Mouse (Mus musculus): Measurements from ENCODE around the gene Scamp2. TPM values are rescaled to one million over a fixed set of nuclear protein-coding genes. Genes with fewer than 3 reads are reported as not detected.

Scamp2 gene
- polyA plus RNA-seq, 1 experiment from 2014 or later, result 45.0 TPM

DNA sequence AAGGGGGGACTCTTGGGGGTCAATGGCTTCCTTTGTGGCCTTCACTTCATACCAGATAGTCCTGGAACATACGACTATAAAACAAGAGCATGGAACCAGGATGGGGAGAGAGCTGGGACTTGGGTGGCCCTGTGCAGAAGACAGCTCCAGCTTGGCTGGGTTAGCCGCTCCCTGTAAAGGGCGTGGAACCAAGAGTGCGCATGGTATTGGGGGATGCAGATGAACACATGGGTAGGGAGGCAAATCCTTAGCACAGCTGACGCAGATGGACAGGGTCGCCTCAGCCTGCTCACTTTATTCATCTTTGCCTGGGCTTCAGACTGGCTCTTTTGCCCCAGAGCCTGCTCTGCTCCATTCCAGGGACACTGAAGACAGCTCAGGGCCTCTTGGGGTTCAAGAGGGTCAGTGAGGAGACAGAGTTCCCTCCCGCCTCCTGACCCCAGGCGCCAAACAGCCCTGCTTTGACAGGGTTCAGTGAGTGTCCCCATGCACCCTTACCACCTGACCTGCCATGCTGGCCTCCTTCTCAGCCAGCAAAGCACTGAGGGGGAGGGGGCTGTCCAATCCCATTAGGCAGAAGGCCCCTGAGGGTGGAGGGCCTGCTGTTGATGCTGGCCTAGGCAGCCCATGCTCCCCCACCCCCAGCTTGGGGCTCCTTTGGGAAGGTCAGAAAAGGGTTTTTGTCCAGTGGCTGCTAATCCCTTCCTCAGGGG is 38.3 kb downstream of the Scamp2 start:
- 38% methylated on average over 8 of the region's 8 CpGs for WGBS
- no peak overlapping the region for H3K27ac ChIP-seq
- ATAC-seq (ENCODE audit: low FRiP score), result no peak

DNA sequence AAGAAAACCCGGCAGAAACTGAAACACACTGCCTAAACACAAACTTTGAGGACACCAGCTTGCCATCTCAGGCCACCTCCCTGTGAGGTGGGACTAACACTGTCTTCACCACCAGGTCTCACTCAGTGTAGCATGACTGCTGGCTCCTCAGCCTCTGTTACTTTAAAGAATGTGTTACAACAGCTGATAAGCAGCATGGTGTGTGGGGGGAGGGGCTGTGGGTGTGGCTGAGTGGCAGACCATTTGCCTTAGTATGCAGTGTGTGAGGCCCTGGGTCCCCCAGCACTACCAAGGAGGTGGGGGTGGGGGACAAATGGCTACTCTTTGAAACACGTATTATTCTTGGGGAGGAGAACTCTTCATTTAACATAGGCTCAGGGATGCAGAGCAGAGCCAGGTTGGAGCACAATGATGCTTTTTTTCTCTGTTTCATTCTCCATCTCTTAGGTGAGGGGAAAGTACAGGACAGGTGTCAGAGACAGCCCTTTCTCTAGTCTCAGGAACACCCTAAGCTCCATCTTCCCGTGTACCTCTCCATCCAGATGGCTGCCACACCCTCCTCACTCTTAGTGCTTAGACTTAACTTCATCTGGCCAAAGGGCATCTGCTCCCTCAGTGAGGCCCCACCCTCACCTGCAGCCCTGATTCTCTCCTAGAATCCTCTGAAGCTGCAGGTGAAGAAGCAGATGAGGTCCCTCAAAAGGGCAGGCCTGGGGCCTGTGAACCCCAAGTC is 40.0 kb downstream of the Scamp2 start:
- Histone ChIP-seq H3K4me1 (replicated peaks; ENCODE audit: control insufficient read depth, insufficient read depth, low read length) (peaks cover 21% of the 10 kb centered on the region), H3K9ac (no peak overlapping the region), H3K36me3 (replicated peaks; ENCODE audit: control insufficient read depth, insufficient read depth) (no peaks in the 10 kb centered on the region), H3K4me3 (replicated peaks; ENCODE audit: low read length) (no peak overlapping the region), H3K9me3 (ENCODE audit: control insufficient read depth, low read length) (no peaks in the 10 kb centered on the region), H3K27ac (no peak overlapping the region), H3K27me3 (ENCODE audit: control insufficient read depth, insufficient read depth, low read length) (0 out of 2 replicates have a peak, but pooled peaks cover 5% of the 10 kb centered on the region), H3K4me2 (replicated peaks) (no peak overlapping the region)
- DNase-seq (ENCODE audit: low spot score) (no peak), ATAC-seq (ENCODE audit: low FRiP score) (0 out of 2 replicates have a peak, but pooled peaks have one; percentile 5)
- WGBS, result 6% methylated on average over 3 of the region's 3 CpGs

More for the DNA sequence above, 38.3 kb downstream of the Scamp2 start:
- no peak overlapping the region for H3K4me2 ChIP-seq (replicated peaks)
- no peak for DNase-seq (ENCODE audit: low spot score)
- no peaks in the 10 kb centered on the region for H3K9me3 ChIP-seq (ENCODE audit: control insufficient read depth, low read length)
- H3K4me1 ChIP-seq (replicated peaks; ENCODE audit: control insufficient read depth, insufficient read depth, low read length), result peaks cover 21% of the 10 kb centered on the region
- H3K9ac ChIP-seq, result no peak overlapping the region
- H3K4me3 ChIP-seq (replicated peaks; ENCODE audit: low read length), result no peak overlapping the region
- H3K27me3 ChIP-seq (ENCODE audit: control insufficient read depth, insufficient read depth, low read length), result no peaks in the 10 kb centered on the region
- peaks cover 15% of the 10 kb centered on the region for H3K36me3 ChIP-seq (replicated peaks; ENCODE audit: control insufficient read depth, insufficient read depth)

DNA sequence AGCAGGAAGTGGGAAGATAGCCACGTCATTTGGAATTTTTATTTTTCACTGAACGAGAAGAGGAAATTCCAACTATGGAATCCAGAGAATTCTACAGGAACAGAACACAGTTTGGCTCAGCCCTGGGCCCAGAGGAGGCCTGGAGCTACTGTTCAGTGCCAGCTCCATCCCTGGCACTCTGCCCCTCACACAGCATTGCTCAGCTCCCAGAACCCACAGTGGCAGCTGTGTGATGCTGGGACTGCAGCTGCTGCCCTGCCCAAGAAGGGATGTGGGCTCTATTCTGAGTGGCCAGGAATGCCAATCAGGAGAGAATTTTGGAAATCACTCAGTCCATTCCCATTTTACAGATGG is 40.6 kb downstream of the Scamp2 start:
- DNase-seq (ENCODE audit: low spot score) (peak; percentile 53), ATAC-seq (ENCODE audit: low FRiP score) (no peak)
- Histone ChIP-seq H3K4me2 (replicated peaks) (no peak overlapping the region), H3K27ac (no peak overlapping the region), H3K36me3 (replicated peaks; ENCODE audit: control insufficient read depth, insufficient read depth) (no peaks in the 10 kb centered on the region), H3K4me1 (replicated peaks; ENCODE audit: control insufficient read depth, insufficient read depth, low read length) (peaks cover 25% of the 10 kb centered on the region), H3K9ac (no peak overlapping the region), H3K9me3 (ENCODE audit: control insufficient read depth, low read length) (no peaks in the 10 kb centered on the region), H3K4me3 (replicated peaks; ENCODE audit: low read length) (no peak overlapping the region), H3K27me3 (ENCODE audit: control insufficient read depth, insufficient read depth, low read length) (peaks cover 5% of the 10 kb centered on the region; the same call in 1 of the 2 replicates)
- 67% methylated on average over 2 of the region's 2 CpGs for WGBS

DNA sequence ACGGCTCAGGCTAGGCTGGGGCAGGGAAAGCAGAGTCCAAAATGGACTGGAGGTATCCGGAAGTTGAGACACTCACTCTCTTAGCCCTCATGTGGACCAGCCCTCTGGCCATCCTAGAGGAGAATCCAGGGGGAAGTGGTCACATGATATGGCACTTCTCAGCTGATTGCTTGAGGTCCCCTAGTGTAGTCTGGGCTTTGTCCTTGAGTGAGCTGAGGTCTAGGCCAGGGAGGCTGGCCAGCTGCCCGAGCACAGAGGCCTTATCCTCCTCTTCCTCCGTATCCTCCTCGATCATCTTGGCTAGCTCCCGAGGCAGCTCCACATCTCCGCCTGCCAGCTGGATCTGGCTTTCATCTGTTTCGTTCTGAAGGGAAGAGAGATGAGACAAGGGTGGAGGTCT is 41.4 kb downstream of the Scamp2 start:
- no peak overlapping the region for H3K4me3 ChIP-seq (replicated peaks; ENCODE audit: low read length)
- no peak overlapping the region for H3K4me2 ChIP-seq (replicated peaks)
- H3K9ac ChIP-seq, result no peak overlapping the region
- no peak for ATAC-seq (ENCODE audit: low FRiP score)
- no peak for DNase-seq (ENCODE audit: low spot score)
- no peak overlapping the region for H3K27ac ChIP-seq
- 65% methylated on average over 8 of the region's 8 CpGs for WGBS
- H3K4me1 ChIP-seq (replicated peaks; ENCODE audit: control insufficient read depth, insufficient read depth, low read length), result peaks cover 30% of the 10 kb centered on the region
- peaks cover 5% of the 10 kb centered on the region; the same call in 1 of the 2 replicates for H3K27me3 ChIP-seq (ENCODE audit: control insufficient read depth, insufficient read depth, low read length)
- H3K9me3 ChIP-seq (ENCODE audit: control insufficient read depth, low read length), result no peaks in the 10 kb centered on the region
- no peaks in the 10 kb centered on the region for H3K36me3 ChIP-seq (replicated peaks; ENCODE audit: control insufficient read depth, insufficient read depth)

DNA sequence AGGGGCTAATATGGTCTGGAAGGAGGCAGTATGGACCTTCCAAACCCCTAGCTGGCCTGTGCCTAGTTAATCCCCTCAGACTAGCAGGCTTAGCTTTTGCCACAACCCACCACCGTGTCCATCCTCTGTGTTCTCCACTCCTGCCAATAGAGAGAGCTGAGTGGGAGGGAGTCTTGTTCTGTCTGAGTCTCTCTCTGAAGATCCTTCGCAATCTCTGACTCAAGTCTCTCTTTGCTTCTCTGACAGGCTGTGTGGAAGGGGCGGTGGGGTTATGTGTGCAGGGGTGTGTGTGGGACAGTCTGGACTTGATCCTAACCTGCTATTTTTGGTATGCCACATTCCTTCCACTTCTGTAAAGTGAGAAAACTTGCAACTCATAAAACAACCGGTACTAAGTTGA is 44.1 kb downstream of the Scamp2 start:
- Histone ChIP-seq H3K27ac (no peak overlapping the region), H3K9ac (no peak overlapping the region), H3K4me1 (replicated peaks; ENCODE audit: control insufficient read depth, insufficient read depth, low read length) (peaks cover 16% of the 10 kb centered on the region), H3K27me3 (ENCODE audit: control insufficient read depth, insufficient read depth, low read length) (peaks cover 5% of the 10 kb centered on the region; the same call in 1 of the 2 replicates), H3K4me3 (replicated peaks; ENCODE audit: low read length) (no peak overlapping the region), H3K4me2 (replicated peaks) (no peak overlapping the region), H3K36me3 (replicated peaks; ENCODE audit: control insufficient read depth, insufficient read depth) (no peaks in the 10 kb centered on the region), H3K9me3 (ENCODE audit: control insufficient read depth, low read length) (no peaks in the 10 kb centered on the region)
- no peak for ATAC-seq (ENCODE audit: low FRiP score)
- WGBS, result 92% methylated on average over 4 of the region's 4 CpGs
- no peak for DNase-seq (ENCODE audit: low spot score)

DNA sequence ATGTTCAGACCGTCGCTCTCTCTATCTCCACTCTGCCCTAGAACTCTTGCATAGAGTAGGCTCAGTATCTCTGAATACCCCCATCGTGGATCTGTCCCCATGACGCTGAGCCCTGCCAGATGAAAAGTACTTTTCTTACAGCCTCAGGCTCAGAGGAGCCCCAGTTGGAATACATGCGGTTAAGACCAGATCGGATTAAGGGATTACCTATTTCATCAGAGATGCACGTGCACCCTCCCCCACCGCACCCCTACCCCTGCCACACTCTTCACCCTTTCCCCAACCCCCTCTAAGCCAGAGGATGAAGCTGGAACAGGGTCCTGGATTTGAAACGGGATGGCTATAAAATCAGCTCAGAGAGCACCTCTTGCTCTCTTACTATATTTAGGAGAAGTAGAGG is 44.8 kb downstream of the Scamp2 start:
- Histone ChIP-seq H3K4me1 (replicated peaks; ENCODE audit: control insufficient read depth, insufficient read depth, low read length) (peaks cover 13% of the 10 kb centered on the region), H3K9ac (no peak overlapping the region), H3K27me3 (ENCODE audit: control insufficient read depth, insufficient read depth, low read length) (peaks cover 5% of the 10 kb centered on the region; the same call in 1 of the 2 replicates), H3K36me3 (replicated peaks; ENCODE audit: control insufficient read depth, insufficient read depth) (no peaks in the 10 kb centered on the region), H3K4me2 (replicated peaks) (no peak overlapping the region), H3K9me3 (ENCODE audit: control insufficient read depth, low read length) (no peaks in the 10 kb centered on the region), H3K4me3 (replicated peaks; ENCODE audit: low read length) (no peak overlapping the region), H3K27ac (no peak overlapping the region)
- ATAC-seq (ENCODE audit: low FRiP score), result no peak
- DNase-seq (ENCODE audit: low spot score), result no peak
- WGBS, result 23% methylated on average over 9 of the region's 9 CpGs

DNA sequence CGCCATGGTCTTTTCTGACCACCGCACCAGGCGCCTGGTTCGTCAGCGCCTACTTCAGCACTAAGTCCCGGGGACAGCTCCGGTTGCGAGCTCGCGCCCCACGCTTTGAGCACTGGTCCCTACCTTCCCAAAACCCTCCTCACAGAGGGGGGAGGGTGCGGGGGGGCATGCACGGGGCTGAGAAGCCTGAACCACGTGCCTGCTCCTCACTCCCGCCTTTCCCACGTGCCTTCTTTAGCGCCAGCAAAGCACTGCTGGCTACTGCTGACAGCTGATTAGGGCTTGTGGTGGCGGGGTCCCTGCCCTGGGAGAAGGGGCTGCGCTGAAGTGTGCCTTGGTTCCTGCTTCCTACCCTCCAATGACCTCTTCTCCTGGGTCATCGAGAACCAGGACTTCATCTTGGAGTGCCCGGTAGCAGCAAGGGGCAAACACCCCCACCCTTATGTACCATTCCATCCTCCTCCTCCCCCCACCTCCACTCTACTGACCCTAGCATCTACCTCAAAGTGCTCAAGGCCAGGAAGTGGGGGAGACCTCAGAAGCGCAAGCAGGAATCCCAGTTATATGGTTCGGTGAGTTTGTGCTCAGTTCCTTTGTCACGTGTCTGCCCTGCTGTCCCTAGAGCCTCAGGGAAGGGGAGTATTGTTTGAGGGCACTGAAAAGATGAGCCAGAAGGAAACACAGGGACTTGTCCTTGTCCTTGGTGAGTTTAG is 45.6 kb downstream of the Scamp2 start, which contains the start of gene Cplx3:
Gene Cplx3 (minus strand): TSS at position 143 of the 713 bp plus-strand sequence.
- H3K9me3 ChIP-seq (ENCODE audit: control insufficient read depth, low read length), result no peaks in the 10 kb centered on the region
- H3K27me3 ChIP-seq (ENCODE audit: control insufficient read depth, insufficient read depth, low read length), result peaks cover 5% of the 10 kb centered on the region; the same call in 1 of the 2 replicates
- no peak within 1 kb of the TSS for H3K27ac ChIP-seq
- H3K4me2 ChIP-seq (replicated peaks), result peak within 1 kb of the TSS; percentile 33
- H3K9ac ChIP-seq, result no peak within 1 kb of the TSS
- no peak within 1 kb of the TSS for H3K4me3 ChIP-seq (replicated peaks; ENCODE audit: low read length)
- 7% methylated on average over 24 of the region's 24 CpGs for WGBS
- no peaks in the 10 kb centered on the region for H3K36me3 ChIP-seq (replicated peaks; ENCODE audit: control insufficient read depth, insufficient read depth)
- ATAC-seq (ENCODE audit: low FRiP score) (peak; percentile 63; the same call in 1 of the 2 replicates), DNase-seq (ENCODE audit: low spot score) (no peak)
- H3K4me1 ChIP-seq (replicated peaks; ENCODE audit: control insufficient read depth, insufficient read depth, low read length), result peaks cover 9% of the 10 kb centered on the region

DNA sequence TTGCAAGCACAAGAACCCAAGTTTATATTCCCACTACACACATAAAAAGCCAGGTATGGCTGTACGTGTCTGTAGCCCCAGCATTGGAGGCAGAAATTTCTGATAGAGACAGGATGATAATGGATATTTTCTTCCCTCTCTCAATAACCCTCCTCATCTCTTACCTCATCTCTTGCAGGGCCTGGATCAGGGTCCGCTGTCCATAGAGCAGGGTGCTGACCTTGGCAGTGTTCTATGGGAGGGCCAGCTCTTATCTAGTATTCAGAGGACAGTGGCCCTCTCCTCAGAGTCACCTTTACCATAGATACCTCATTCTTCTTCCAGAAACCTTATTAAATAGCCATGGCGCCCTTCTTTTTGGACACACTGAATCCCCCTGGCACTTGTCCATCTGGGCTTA is 49.1 kb downstream of the Scamp2 start:
- H3K27me3 ChIP-seq (ENCODE audit: control insufficient read depth, insufficient read depth, low read length), result peaks cover 5% of the 10 kb centered on the region; the same call in 1 of the 2 replicates
- no peaks in the 10 kb centered on the region for H3K36me3 ChIP-seq (replicated peaks; ENCODE audit: control insufficient read depth, insufficient read depth)
- no peak overlapping the region for H3K4me2 ChIP-seq (replicated peaks)
- H3K27ac ChIP-seq, result no peak overlapping the region
- H3K4me1 ChIP-seq (replicated peaks; ENCODE audit: control insufficient read depth, insufficient read depth, low read length), result peaks cover 9% of the 10 kb centered on the region
- 70% methylated on average over 3 of the region's 3 CpGs for whole genome bisulfite sequencing
- H3K9ac ChIP-seq, result no peak overlapping the region
- DNase-seq (ENCODE audit: low spot score) (no peak), ATAC-seq (ENCODE audit: low FRiP score) (no peak)
- no peak overlapping the region for H3K4me3 ChIP-seq (replicated peaks; ENCODE audit: low read length)
- H3K9me3 ChIP-seq (ENCODE audit: control insufficient read depth, low read length), result no peaks in the 10 kb centered on the region

DNA sequence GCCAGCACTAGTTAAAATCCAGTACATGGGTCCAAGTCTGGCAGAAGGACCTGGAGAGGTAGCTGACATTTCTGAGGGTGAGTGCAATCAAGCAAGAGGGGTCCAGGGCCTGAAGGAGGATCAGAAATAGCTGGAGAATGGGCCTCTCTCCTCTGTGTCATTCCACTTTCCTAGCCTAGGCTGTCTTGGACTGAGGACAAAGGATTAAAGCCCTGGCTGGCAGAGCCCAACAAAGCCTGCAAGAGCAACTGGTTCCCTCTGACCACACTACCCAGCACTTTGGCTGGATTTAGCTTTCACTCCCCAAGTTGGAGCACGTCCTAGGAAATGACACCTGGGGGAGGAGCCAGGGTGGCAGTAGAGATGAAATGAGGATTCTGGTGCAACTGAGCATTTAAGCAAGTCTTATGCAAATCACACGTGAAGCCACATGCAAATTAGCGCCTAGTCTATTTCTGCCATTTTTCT is 49.6 kb downstream of the Scamp2 start:
- Histone ChIP-seq H3K9ac (no peak overlapping the region), H3K9me3 (ENCODE audit: control insufficient read depth, low read length) (no peaks in the 10 kb centered on the region), H3K4me1 (replicated peaks; ENCODE audit: control insufficient read depth, insufficient read depth, low read length) (peaks cover 9% of the 10 kb centered on the region), H3K36me3 (replicated peaks; ENCODE audit: control insufficient read depth, insufficient read depth) (no peaks in the 10 kb centered on the region), H3K27ac (no peak overlapping the region), H3K4me3 (replicated peaks; ENCODE audit: low read length) (no peak overlapping the region), H3K27me3 (ENCODE audit: control insufficient read depth, insufficient read depth, low read length) (peaks cover 4% of the 10 kb centered on the region; the same call in 1 of the 2 replicates), H3K4me2 (replicated peaks) (no peak overlapping the region)
- no peak for ATAC-seq (ENCODE audit: low FRiP score)
- 53% methylated on average over 3 of the region's 3 CpGs for WGBS
- DNase-seq (ENCODE audit: low spot score), result no peak
